Mouse (Mus musculus) frontal cortex, postnatal 36 days (tissue): ENCODE results near the gene Sec14l3.
"Not testable (repeated sequence)": the region's sequence is repeated elsewhere in the genome, so short reads cannot be mapped to it uniquely, and the experiment has no call there.

ENCODE experiments used
- DNase-seq, 2 experiments: peaks; one replicate each; pipeline ENCODE4 v3.0.0; 2022; ENCODE audit warnings: low spot score in 2 of 2

Gene Sec14l3

GRCm38 (mm10) chr11:4101851-4102250 is 37.2 kb downstream of the Sec14l3 start:
- no peak for DNase-seq

GRCm38 (mm10) chr11:4103522-4103921 is 38.9 kb downstream of the Sec14l3 start:
- no peak for DNase-seq

GRCm38 (mm10) chr11:4104989-4105388 is 40.3 kb downstream of the Sec14l3 start:
- DNase-seq: no peak

- peak in 1 of 2 experiments; percentile 77 for DNase-seq
Observed at GRCm38 (mm10) chr11:4105444-4105843, 40.8 kb downstream of the Sec14l3 start.

GRCm38 (mm10) chr11:4107901-4108300 is 43.3 kb downstream of the Sec14l3 start:
- DNase-seq: not testable (repeated sequence)

- DNase-seq: no peak
Observed at GRCm38 (mm10) chr11:4108691-4109090, 44.0 kb downstream of the Sec14l3 start.

- DNase-seq: no peak
Observed at GRCm38 (mm10) chr11:4112033-4112432, 47.4 kb downstream of the Sec14l3 start.

GRCm38 (mm10) chr11:4112861-4113260 is 48.2 kb downstream of the Sec14l3 start:
- DNase-seq: no peak

- DNase-seq: no peak
Observed at GRCm38 (mm10) chr11:4113496-4113895, 48.9 kb downstream of the Sec14l3 start.

- DNase-seq: no peak
Observed at GRCm38 (mm10) chr11:4113970-4114369, 49.3 kb downstream of the Sec14l3 start.

- not testable (repeated sequence) for DNase-seq
Observed at GRCm38 (mm10) chr11:4114541-4114940, 49.9 kb downstream of the Sec14l3 start.

- no peak for DNase-seq
Observed at GRCm38 (mm10) chr11:4115407-4115806, 50.8 kb downstream of the Sec14l3 start.

- no peak for DNase-seq
Observed at GRCm38 (mm10) chr11:4116458-4117141, 52.0 kb downstream of the Sec14l3 start.

GRCm38 (mm10) chr11:4117372-4118071 is 52.9 kb downstream of the Sec14l3 start:
- DNase-seq: no peak

GRCm38 (mm10) chr11:4118081-4118921 is 53.7 kb downstream of the Sec14l3 start:
- DNase-seq: peak; percentile 80

GRCm38 (mm10) chr11:4119635-4120034 is 55.0 kb downstream of the Sec14l3 start:
- no peak for DNase-seq

GRCm38 (mm10) chr11:4121691-4122090 is 57.0 kb downstream of the Sec14l3 start:
- DNase-seq: no peak

- no peak for DNase-seq
Observed at GRCm38 (mm10) chr11:4122226-4122625, 57.6 kb downstream of the Sec14l3 start.

GRCm38 (mm10) chr11:4122742-4123579 is 58.3 kb downstream of the Sec14l3 start, which contains the start of gene Sec14l2:
Gene Sec14l2 (minus strand): TSS chr11:4123415.
- DNase-seq: no peak

GRCm38 (mm10) chr11:4123922-4124321 is 59.3 kb downstream of the Sec14l3 start:
- peak in 1 of 2 experiments; percentile 40 for DNase-seq

GRCm38 (mm10) chr11:4127059-4127458 is 62.4 kb downstream of the Sec14l3 start:
- no peak for DNase-seq
